Mouse (Mus musculus) midbrain, embryonic 15.5 days (tissue): ENCODE measurements at regions not wholly inside any gene's neighbourhood (a gene's known extent, or its start where the extent isn't known, plus 50 kb on each side); places are given as distances from the start of the nearest gene placed in this dataset.
A peak's percentile ranks its signal among the peaks of the same experiment; 100 is the strongest.

ENCODE experiments used
- ATAC-seq: fragments of 200-750 bp; cut with Nextera tagmentation; replicated peaks from 2 replicates; pipeline ENCODE4 v1.8.0; 2017; ENCODE audit warnings: moderate TSS enrichment
- H3K27ac ChIP-seq: fragments of 300-500 bp; sonication (generic); 2 replicates; pipeline ENCODE4 v1.5.1; 2015; ENCODE audit warnings: mild to moderate bottlenecking, inconsistent platforms
- H3K27me3 ChIP-seq: fragments of 300-500 bp; sonication (generic); replicated peaks from 2 replicates; pipeline ENCODE4 v1.6.1; 2015; ENCODE audit warnings: inconsistent platforms
- H3K36me3 ChIP-seq: fragments of 300-500 bp; sonication (generic); replicated peaks from 2 replicates; pipeline ENCODE4 v1.6.1; 2015; ENCODE audit warnings: inconsistent platforms
- H3K4me1 ChIP-seq: fragments of 300-500 bp; sonication (generic); 2 replicates; pipeline ENCODE4 v1.6.1; 2015; ENCODE audit warnings: inconsistent platforms
- H3K4me2 ChIP-seq: fragments of 300-500 bp; sonication (generic); 2 replicates; pipeline ENCODE4 v1.6.1; 2015; ENCODE audit warnings: inconsistent platforms, mild to moderate bottlenecking, moderate library complexity
- H3K4me3 ChIP-seq: fragments of 300-500 bp; sonication (generic); 2 replicates; pipeline ENCODE4 v1.5.1; 2015; ENCODE audit warnings: mild to moderate bottlenecking, inconsistent platforms
- H3K9ac ChIP-seq: fragments of 300-500 bp; sonication (generic); 2 replicates; pipeline ENCODE4 v1.6.1; 2015; ENCODE audit warnings: mild to moderate bottlenecking, inconsistent platforms
- H3K9me3 ChIP-seq: fragments of 300-500 bp; sonication (generic); 2 replicates; pipeline ENCODE4 v1.6.1; 2016; ENCODE audit warnings: inconsistent platforms
- WGBS: fragments of 180-500 bp; shearing (Covaris S2); methylation state at CpG from one replicate; pipeline ENCODE4 v1.1.7; 2015; ENCODE audit warnings: mixed read lengths; 5-methylcytosine and 5-hydroxymethylcytosine counted together

- Histone ChIP-seq H3K27me3 (no peaks in the 10 kb centered on the region), H3K27ac (no peak overlapping the region), H3K4me1 (no peaks in the 10 kb centered on the region), H3K9me3 (no peaks in the 10 kb centered on the region), H3K9ac (no peak overlapping the region), H3K4me3 (no peak overlapping the region), H3K36me3 (no peaks in the 10 kb centered on the region), H3K4me2 (no peak overlapping the region)
- no peak for ATAC-seq
- 87% methylated on average over 4 of the region's 4 CpGs for WGBS
Measured at GRCm38 (mm10) chr19:28205691-28206090, 194.7 kb upstream of the Rfx3 start.

DNA sequence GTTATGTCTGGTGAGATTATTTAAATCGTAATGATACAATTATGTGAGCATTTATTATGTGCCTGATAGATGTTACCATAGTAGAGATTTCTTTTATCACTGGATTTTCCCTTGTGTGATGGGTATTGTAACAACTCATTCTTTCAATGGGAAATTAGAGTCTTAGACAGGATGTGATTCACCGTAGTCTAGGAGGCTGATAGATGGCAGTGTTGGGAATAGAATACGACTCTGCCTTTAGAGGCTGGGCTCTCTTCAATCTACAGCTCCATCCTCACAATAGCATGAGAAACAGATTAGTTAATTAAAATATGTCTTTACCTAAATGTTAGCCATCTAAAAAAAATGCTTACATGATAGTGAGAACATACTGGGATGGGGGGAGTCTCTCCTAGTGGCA is 192.8 kb upstream of the Rfx3 start:
- WGBS = 81% methylated on average over 3 of the region's 3 CpGs
- no peak for ATAC-seq
- no peaks in the 10 kb centered on the region for H3K4me1 ChIP-seq
- H3K36me3 ChIP-seq = no peaks in the 10 kb centered on the region
- H3K27me3 ChIP-seq = no peaks in the 10 kb centered on the region
- no peak overlapping the region for H3K4me2 ChIP-seq
- H3K9me3 ChIP-seq = no peaks in the 10 kb centered on the region
- no peak overlapping the region for H3K27ac ChIP-seq
- no peak overlapping the region for H3K9ac ChIP-seq
- no peak overlapping the region for H3K4me3 ChIP-seq

GRCm38 (mm10) chr19:28199385-28199784 is 188.4 kb upstream of the Rfx3 start:
- no peak overlapping the region for H3K27ac ChIP-seq
- H3K27me3 ChIP-seq = no peaks in the 10 kb centered on the region
- H3K36me3 ChIP-seq = no peaks in the 10 kb centered on the region
- H3K9me3 ChIP-seq = no peaks in the 10 kb centered on the region
- 27% methylated on average over 8 of the region's 8 CpGs for WGBS
- ATAC-seq = no peak
- no peak overlapping the region for H3K4me3 ChIP-seq
- no peak overlapping the region for H3K9ac ChIP-seq
- H3K4me1 ChIP-seq = no peaks in the 10 kb centered on the region
- H3K4me2 ChIP-seq = no peak overlapping the region

GRCm38 (mm10) chr19:28196881-28197280 is 185.9 kb upstream of the Rfx3 start:
- Histone ChIP-seq H3K4me2 (no peak overlapping the region), H3K9me3 (no peaks in the 10 kb centered on the region), H3K4me1 (peaks cover 1% of the 10 kb centered on the region; the same call in 1 of the 2 replicates), H3K36me3 (no peaks in the 10 kb centered on the region), H3K4me3 (no peak overlapping the region), H3K27ac (no peak overlapping the region), H3K9ac (no peak overlapping the region), H3K27me3 (no peaks in the 10 kb centered on the region)
- no peak for ATAC-seq
- 98% methylated on average over 5 of the region's 5 CpGs for WGBS

- no peak for ATAC-seq
- Histone ChIP-seq H3K9ac (no peak overlapping the region), H3K4me1 (peaks cover 11% of the 10 kb centered on the region), H3K36me3 (no peaks in the 10 kb centered on the region), H3K27ac (no peak overlapping the region), H3K9me3 (no peaks in the 10 kb centered on the region), H3K4me3 (no peak overlapping the region), H3K4me2 (no peak overlapping the region), H3K27me3 (no peaks in the 10 kb centered on the region)
- 56% methylated on average over 3 of the region's 3 CpGs for WGBS
Measured at GRCm38 (mm10) chr19:28192248-28192647, 181.3 kb upstream of the Rfx3 start.

GRCm38 (mm10) chr19:28191428-28192116 is 180.6 kb upstream of the Rfx3 start:
- Histone ChIP-seq H3K27ac (peak overlapping the region; percentile 5; the same call in 1 of the 2 replicates), H3K36me3 (no peaks in the 10 kb centered on the region), H3K4me2 (no peak overlapping the region), H3K9me3 (no peaks in the 10 kb centered on the region), H3K4me3 (no peak overlapping the region), H3K9ac (no peak overlapping the region), H3K27me3 (no peaks in the 10 kb centered on the region), H3K4me1 (peaks cover 11% of the 10 kb centered on the region)
- no peak for ATAC-seq
- WGBS = 11% methylated on average over 9 of the region's 9 CpGs

- no peak overlapping the region for H3K4me2 ChIP-seq
- H3K27ac ChIP-seq = no peak overlapping the region
- peaks cover 11% of the 10 kb centered on the region for H3K4me1 ChIP-seq
- no peak overlapping the region for H3K9ac ChIP-seq
- H3K27me3 ChIP-seq = no peaks in the 10 kb centered on the region
- ATAC-seq = no peak
- H3K36me3 ChIP-seq = no peaks in the 10 kb centered on the region
- no peaks in the 10 kb centered on the region for H3K9me3 ChIP-seq
- H3K4me3 ChIP-seq = no peak overlapping the region
- 74% methylated on average over 10 of the region's 10 CpGs for WGBS
Measured at GRCm38 (mm10) chr19:28190250-28190649, 179.3 kb upstream of the Rfx3 start.

DNA sequence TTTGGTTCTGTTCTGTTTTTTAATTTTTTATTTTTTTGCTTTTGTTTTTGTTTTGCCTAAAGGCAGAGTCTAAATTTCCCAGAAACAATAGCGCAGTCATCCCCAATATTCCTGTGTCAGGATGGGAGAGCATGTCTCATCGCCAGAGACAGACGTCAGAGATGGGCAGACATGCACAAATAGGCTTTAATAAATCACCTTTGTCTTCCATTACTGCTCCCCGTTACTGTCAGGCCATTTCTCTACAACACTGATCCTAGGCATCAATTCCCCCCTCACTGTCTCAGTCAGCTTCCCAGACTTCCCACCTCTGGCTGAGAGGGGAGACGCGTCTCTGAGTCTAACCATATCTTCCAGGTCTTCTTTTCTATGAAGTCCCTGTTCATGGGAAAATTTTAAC is 177.4 kb upstream of the Rfx3 start:
- no peaks in the 10 kb centered on the region for H3K9me3 ChIP-seq
- H3K27me3 ChIP-seq = no peaks in the 10 kb centered on the region
- no peak overlapping the region for H3K4me3 ChIP-seq
- H3K4me1 ChIP-seq = peaks cover 11% of the 10 kb centered on the region
- H3K36me3 ChIP-seq = no peaks in the 10 kb centered on the region
- no peak overlapping the region for H3K9ac ChIP-seq
- ATAC-seq = no peak
- H3K27ac ChIP-seq = no peak overlapping the region
- 86% methylated on average over 6 of the region's 6 CpGs for WGBS
- H3K4me2 ChIP-seq = no peak overlapping the region

GRCm38 (mm10) chr19:28182411-28183182 is 171.6 kb upstream of the Rfx3 start:
- 80% methylated on average over 12 of the region's 12 CpGs for WGBS
- H3K36me3 ChIP-seq = no peaks in the 10 kb centered on the region
- H3K4me1 ChIP-seq = no peaks in the 10 kb centered on the region
- H3K27ac ChIP-seq = no peak overlapping the region
- no peak for ATAC-seq
- H3K4me3 ChIP-seq = no peak overlapping the region
- H3K9ac ChIP-seq = no peak overlapping the region
- no peak overlapping the region for H3K4me2 ChIP-seq
- no peaks in the 10 kb centered on the region for H3K27me3 ChIP-seq
- H3K9me3 ChIP-seq = no peaks in the 10 kb centered on the region

DNA sequence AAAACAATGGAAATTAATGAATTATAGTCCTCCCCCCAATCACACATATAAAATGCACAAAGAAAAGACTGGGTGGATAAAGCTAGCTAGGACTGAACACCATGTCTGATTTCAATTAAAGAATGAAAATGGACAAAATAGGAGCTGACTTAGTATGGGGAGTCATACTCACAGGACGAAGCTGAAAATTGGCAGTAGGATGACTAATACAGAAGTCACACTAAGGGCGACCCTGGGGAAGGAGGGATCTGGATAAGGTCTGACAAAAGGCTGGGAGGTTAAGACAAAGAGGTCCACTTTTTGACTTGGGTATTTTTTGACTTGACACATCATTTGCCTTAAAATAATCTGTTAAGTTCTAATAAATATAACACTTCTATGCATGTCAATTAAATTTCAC is 170.2 kb upstream of the Rfx3 start:
- H3K9me3 ChIP-seq = no peaks in the 10 kb centered on the region
- no peak overlapping the region for H3K4me3 ChIP-seq
- H3K4me1 ChIP-seq = no peaks in the 10 kb centered on the region
- no peak overlapping the region for H3K27ac ChIP-seq
- H3K4me2 ChIP-seq = no peak overlapping the region
- ATAC-seq = no peak
- H3K9ac ChIP-seq = no peak overlapping the region
- H3K36me3 ChIP-seq = no peaks in the 10 kb centered on the region
- H3K27me3 ChIP-seq = no peaks in the 10 kb centered on the region
- WGBS = 88% methylated on average over 2 of the region's 2 CpGs

GRCm38 (mm10) chr19:28178114-28178513 is 167.1 kb upstream of the Rfx3 start:
- Histone ChIP-seq H3K27me3 (no peaks in the 10 kb centered on the region), H3K27ac (no peak overlapping the region), H3K36me3 (no peaks in the 10 kb centered on the region), H3K4me3 (no peak overlapping the region), H3K9ac (no peak overlapping the region), H3K4me2 (no peak overlapping the region), H3K9me3 (no peaks in the 10 kb centered on the region), H3K4me1 (no peaks in the 10 kb centered on the region)
- no peak for ATAC-seq
- WGBS = 96% methylated on average over 6 of the region's 6 CpGs

GRCm38 (mm10) chr19:28176821-28177220 is 165.9 kb upstream of the Rfx3 start:
- WGBS = 91% methylated on average over 6 of the region's 6 CpGs
- Histone ChIP-seq H3K9me3 (no peaks in the 10 kb centered on the region), H3K9ac (no peak overlapping the region), H3K27me3 (no peaks in the 10 kb centered on the region), H3K27ac (no peak overlapping the region), H3K4me1 (no peaks in the 10 kb centered on the region), H3K4me2 (no peak overlapping the region), H3K4me3 (no peak overlapping the region), H3K36me3 (no peaks in the 10 kb centered on the region)
- ATAC-seq = no peak
